Mouse (Mus musculus) heart, embryonic 14.5 days (tissue): ENCODE measurements around the gene Gm21860. TPM values are rescaled to one million over a fixed set of nuclear protein-coding genes. Genes with fewer than 3 reads are reported as not detected.
A peak's percentile ranks its signal among the peaks of the same experiment; 100 is the strongest.
"Not testable (repeated sequence)": the region's sequence is repeated elsewhere in the genome, so short reads cannot be mapped to it uniquely, and the experiment has no call there.

Source experiments
- ATAC-seq: fragments of 200-750 bp; cut with Nextera tagmentation; 2 replicates; pipeline ENCODE4 v1.8.0; 2017; ENCODE audit warnings: low read depth, moderate TSS enrichment; ENCODE audit not compliant: insufficient number of reproducible peaks, insufficient read depth, low FRiP score
- H3K27ac ChIP-seq, 2 experiments: fragments of 200-500 bp in 1 of 2; fragments of 300-500 bp in 1 of 2; sonication (generic) in 1 of 2; replicated peaks in 1 of 2; 2 replicates each; pipeline ENCODE4 v1.5.1; 2012 to 2014; ENCODE audit warnings: low read depth in 2 of 2, low read length in 2 of 2, control low read depth in 1 of 2, mild to moderate bottlenecking in 1 of 2, mixed read lengths in 1 of 2; ENCODE audit not compliant: control insufficient read depth in 1 of 2, insufficient read depth in 1 of 2
- H3K27me3 ChIP-seq: fragments of 300-500 bp; sonication (generic); 2 replicates; pipeline ENCODE4 v1.6.1; 2014; ENCODE audit warnings: mild to moderate bottlenecking, low read length, control low read depth; ENCODE audit not compliant: control insufficient read depth, insufficient read depth
- H3K36me3 ChIP-seq: fragments of 300-500 bp; sonication (generic); 2 replicates; pipeline ENCODE4 v1.6.1; 2014; ENCODE audit warnings: mild to moderate bottlenecking, control low read depth, low read length, mixed read lengths; ENCODE audit not compliant: control insufficient read depth, insufficient read depth
- H3K4me1 ChIP-seq, 2 experiments: fragments of 200-500 bp in 1 of 2; fragments of 300-500 bp in 1 of 2; sonication (generic) in 1 of 2; 2 replicates each; pipeline ENCODE4 v1.6.1; 2012 to 2014; ENCODE audit warnings: low read length in 2 of 2, control low read depth in 1 of 2, mixed read lengths in 1 of 2; ENCODE audit not compliant: control insufficient read depth in 2 of 2, insufficient read depth in 2 of 2
- H3K4me2 ChIP-seq: fragments of 300-500 bp; sonication (generic); 2 replicates; pipeline ENCODE4 v1.6.1; 2014; ENCODE audit warnings: mild to moderate bottlenecking, low read length
- H3K4me3 ChIP-seq, 2 experiments: fragments of 200-500 bp in 1 of 2; fragments of 300-500 bp in 1 of 2; sonication (generic) in 1 of 2; 2 replicates each; pipeline ENCODE4 v1.5.1; 2012 to 2014; ENCODE audit warnings: low read length in 2 of 2, mild to moderate bottlenecking in 2 of 2, control low read depth in 1 of 2, low read depth in 1 of 2, moderate library complexity in 1 of 2; ENCODE audit not compliant: control insufficient read depth in 1 of 2, insufficient read depth in 1 of 2
- H3K9ac ChIP-seq: fragments of 300-500 bp; sonication (generic); 2 replicates; pipeline ENCODE4 v1.6.1; 2014; ENCODE audit warnings: mild to moderate bottlenecking, low read length
- H3K9me3 ChIP-seq: fragments of 300-500 bp; sonication (generic); 2 replicates; pipeline ENCODE4 v1.6.1; 2016; ENCODE audit warnings: low read length, control low read depth; ENCODE audit not compliant: control insufficient read depth
- WGBS: fragments of 180-500 bp; shearing (Covaris S2); extraction: QIAGEN DNeasy Blood & Tissue Kit; methylation state at CpG from one replicate; pipeline ENCODE4 v1.1.7; 2014; 5-methylcytosine and 5-hydroxymethylcytosine counted together
- polyA plus RNA-seq: library from polyadenylated mRNA; unstranded; fragments of >200 nt; fragmentation: Nextera tagmentation; extraction: Ambion mirVana; gene quantifications from 2 replicates; pipeline ENCODE4 v1.2.1, GENCODE M21; 2014

Gene Gm21860
- polyA plus RNA-seq, 1 experiment from 2014 or later: not detected

DNA sequence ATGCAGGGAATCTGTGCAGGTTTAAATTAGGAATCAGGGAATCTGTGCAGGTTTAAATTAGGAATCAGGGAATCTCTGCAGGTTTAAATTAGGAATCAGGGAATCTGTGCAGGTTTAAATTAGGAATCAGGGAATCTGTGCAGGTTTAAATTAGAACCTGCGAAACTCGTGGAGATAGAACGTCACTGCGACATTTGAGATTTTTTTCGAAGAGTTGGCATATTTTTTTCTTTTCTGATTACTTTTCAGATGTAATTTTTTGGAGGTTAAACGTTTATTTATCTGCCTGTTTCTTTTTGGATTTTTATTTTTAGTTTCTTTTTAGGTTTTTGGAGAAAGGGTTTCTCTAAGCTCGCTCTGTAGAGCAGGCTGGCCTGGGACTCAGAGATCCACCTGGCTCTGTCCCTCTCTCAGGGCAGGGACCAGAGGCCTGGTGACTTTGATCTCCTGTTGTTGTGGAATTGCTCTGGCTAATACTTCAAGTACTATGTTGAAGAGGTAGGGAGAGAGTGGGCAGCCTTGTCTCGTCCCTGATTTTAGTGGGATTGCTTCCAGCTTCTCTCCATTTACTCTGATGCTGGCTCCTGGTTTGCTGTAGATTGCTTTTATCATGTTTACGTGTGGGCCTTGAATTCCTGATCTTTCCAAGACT lies 31.2 kb downstream of the Gm21860 start:
- H3K27ac ChIP-seq, H3K9ac ChIP-seq, H3K27me3 ChIP-seq, H3K9me3 ChIP-seq, H3K4me3 ChIP-seq, ATAC-seq, H3K4me1 ChIP-seq, H3K36me3 ChIP-seq, H3K4me2 ChIP-seq: not testable (repeated sequence)
- 61% methylated on average over 8 of the region's 9 CpGs for WGBS

DNA sequence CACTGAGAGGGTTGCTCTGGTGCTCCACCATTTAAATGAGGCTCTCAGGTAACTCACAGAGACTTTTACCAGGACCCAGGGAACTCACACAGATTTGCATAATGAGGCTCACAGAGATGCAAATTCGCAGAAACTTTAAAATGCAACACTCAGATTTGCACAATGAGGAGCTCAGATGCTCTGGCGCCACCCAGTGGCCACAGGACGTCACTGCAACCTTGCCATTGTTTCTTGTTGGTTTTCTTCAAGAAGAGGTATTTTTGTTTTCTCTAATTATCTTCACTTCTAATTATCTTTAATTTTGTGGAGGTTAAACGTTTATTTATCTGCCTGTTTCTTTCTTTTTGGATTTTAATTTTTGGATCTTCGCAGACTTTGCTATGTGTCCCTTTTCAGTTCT lies 34.1 kb downstream of the Gm21860 start:
- not testable (repeated sequence) for H3K9me3 ChIP-seq, H3K4me2 ChIP-seq, H3K4me3 ChIP-seq, ATAC-seq, H3K36me3 ChIP-seq, H3K4me1 ChIP-seq, H3K9ac ChIP-seq, H3K27ac ChIP-seq, H3K27me3 ChIP-seq
- WGBS: 40% methylated on average over 1 of the region's 5 CpGs

DNA sequence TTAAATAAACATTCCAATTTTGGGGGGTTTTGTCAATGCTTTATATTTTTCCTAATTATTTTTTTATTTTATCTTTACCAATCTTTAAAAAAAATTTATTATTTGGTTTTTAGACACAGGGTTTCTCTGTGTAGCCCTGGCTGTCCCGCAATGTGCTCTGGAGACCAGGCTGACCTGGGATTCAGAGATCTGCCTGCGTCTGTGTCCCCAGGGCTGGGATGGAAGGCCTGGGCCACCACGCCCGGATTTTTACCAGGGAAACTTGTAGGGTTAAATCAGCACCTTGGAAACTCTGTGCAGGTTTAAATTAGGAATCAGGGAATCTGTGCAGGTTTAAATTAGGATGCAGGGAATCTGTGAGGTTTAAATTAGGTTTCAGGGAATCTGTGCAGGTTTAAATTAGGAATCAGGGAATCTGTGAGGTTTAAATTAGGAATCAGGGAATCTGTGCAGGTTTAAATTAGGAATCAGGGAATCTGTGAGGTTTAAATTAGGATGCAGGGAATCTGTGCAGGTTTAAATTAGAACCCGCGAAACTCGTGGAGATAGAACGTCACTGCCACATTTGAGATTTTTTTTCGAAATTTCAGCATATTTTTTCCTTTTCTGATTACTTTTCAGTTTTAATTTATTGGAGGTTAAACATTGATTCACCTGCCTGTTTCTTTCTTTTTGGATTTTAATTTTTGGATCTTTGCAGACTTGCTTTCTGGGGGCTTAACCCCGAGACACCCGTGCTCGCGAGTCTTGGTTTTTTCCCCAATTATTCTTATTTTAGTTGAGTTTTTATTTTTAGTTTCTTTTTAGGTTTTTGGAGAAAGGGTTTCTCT lies 35.0 kb downstream of the Gm21860 start:
- H3K36me3 ChIP-seq, H3K9me3 ChIP-seq, ATAC-seq, H3K4me3 ChIP-seq, H3K27me3 ChIP-seq, H3K27ac ChIP-seq, H3K4me2 ChIP-seq, H3K9ac ChIP-seq, H3K4me1 ChIP-seq: not testable (repeated sequence)
- 69% methylated on average over 9 of the region's 13 CpGs for WGBS

DNA sequence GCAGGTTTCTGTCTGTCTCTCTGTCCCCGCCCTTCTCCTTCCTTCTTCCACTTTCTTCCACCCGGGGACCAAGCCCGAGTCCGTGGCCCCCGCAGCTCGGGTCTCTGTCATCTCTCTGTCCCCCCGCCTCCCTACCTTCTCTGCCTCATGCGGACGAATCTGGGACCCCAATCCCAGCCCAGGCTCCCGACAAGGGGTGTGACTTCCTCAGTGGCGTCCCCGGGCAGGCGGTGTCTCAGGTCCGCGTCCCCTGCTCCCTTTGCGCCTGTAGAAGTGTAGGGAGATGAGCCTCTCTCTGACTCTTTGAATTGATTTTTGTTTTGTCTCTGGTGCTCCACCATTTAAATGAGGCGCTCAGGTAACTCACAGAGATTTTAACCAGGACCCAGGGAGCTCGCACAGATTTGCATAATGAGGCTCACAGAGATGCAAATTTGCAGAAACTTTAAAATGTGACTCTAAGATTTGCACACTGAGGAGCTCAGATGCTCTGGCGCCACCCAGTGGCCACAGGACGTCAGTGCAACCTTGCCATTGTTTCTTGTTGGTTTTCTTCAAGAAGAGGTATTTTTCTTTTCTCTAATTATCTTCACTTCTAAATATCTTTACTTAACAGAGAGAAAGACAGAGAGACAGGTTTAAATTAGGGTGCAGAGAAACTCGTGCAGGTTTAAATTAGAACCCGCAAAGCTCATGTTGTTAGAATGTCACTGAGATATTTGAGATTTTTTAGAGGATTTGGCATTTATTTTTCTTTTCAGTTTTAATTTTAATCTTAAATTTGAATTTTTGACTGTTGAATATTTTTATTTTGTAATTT lies 35.8 kb downstream of the Gm21860 start:
- not testable (repeated sequence) for H3K4me1 ChIP-seq, H3K4me2 ChIP-seq, H3K4me3 ChIP-seq, H3K9ac ChIP-seq, H3K9me3 ChIP-seq, H3K27me3 ChIP-seq, H3K27ac ChIP-seq, H3K36me3 ChIP-seq
- 59% methylated on average over 16 of the region's 22 CpGs for WGBS
- peak; percentile 87 for ATAC-seq

DNA sequence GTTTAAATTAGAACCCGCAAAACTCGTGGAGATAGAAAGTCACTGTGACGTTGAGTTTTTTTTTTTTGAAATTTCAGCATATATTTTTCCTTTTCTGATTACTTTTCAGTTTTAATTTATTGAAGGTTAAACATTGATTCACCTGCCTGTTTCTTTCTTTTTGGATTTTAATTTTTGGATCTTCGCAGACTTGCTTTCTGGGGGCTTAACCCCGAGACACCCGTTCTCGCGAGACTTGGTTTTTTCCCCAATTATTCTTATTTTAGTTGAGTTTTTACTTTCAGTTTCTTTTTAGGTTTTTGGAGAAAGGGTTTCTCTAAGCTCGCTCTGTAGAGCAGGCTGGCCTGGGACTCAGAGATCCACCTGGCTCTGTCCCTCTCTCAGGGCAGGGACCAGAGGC lies 36.6 kb downstream of the Gm21860 start:
- H3K9me3 ChIP-seq, H3K27me3 ChIP-seq, H3K27ac ChIP-seq, ATAC-seq, H3K9ac ChIP-seq, H3K4me1 ChIP-seq, H3K36me3 ChIP-seq, H3K4me2 ChIP-seq, H3K4me3 ChIP-seq: not testable (repeated sequence)
- WGBS: 87% methylated on average over 9 of the region's 9 CpGs

DNA sequence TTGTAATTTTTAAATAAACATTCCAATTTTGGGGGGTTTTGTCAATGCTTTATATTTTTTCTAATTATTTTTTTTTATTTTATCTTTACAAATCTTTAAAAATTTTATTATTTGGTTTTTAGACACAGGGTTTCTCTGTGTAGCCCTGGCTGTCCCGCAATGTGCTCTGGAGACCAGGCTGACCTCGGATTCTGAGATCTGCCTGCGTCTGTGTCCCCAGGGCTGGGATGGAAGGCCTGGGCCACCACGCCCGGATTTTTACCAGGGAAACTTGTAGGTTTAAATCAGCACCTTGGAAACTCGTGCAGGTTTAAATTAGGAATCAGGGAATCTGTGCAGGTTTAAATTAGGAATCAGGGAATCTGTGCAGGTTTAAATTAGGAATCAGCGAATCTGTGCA lies 37.1 kb downstream of the Gm21860 start:
- not testable (repeated sequence) for H3K27ac ChIP-seq, H3K9ac ChIP-seq, ATAC-seq, H3K4me2 ChIP-seq, H3K4me1 ChIP-seq, H3K4me3 ChIP-seq, H3K27me3 ChIP-seq, H3K9me3 ChIP-seq, H3K36me3 ChIP-seq
- 59% methylated on average over 7 of the region's 7 CpGs for WGBS
